Mouse (Mus musculus): ENCODE measurements around the gene Pitpnm1.

- TF ChIP-seq ZMIZ1 (IDR thresholded peaks at IDR 0.05; ENCODE audit: low read depth, low read length) (no peak), SIN3A (IDR thresholded peaks at IDR 0.05; ENCODE audit: low read length) (peak; percentile 39; the same call in 1 of the 2 replicates), EP300 (IDR thresholded peaks at IDR 0.05; ENCODE audit: low read length) (peak; percentile 61; the same call in 1 of the 2 replicates), UBTF (IDR thresholded peaks at IDR 0.05; ENCODE audit: low read depth, low read length) (no peak), POLR2A (IDR thresholded peaks at IDR 0.05; ENCODE audit: low read depth, low read length) (0 out of 2 replicates have a peak, but pooled peaks have one; percentile 24), CTCF (conservative IDR thresholded peaks at IDR 0.05 in 1 of 2, IDR thresholded peaks at IDR 0.05 in 1 of 2; ENCODE audit: low read depth in 2 of 2, low read length in 2 of 2) (no peak), POLR2AphosphoS2 (IDR thresholded peaks at IDR 0.05; ENCODE audit: low read depth, low read length) (no peak), ZC3H11A (IDR thresholded peaks at IDR 0.05; ENCODE audit: low read depth, low read length) (no peak)
Measured at GRCm38 (mm10) chr19:4113806-4114230, 14.0 kb downstream of the Pitpnm1 start.
